Mouse (Mus musculus): ENCODE measurements around the gene Tle2. TPM values are rescaled to one million over a fixed set of nuclear protein-coding genes. Genes with fewer than 3 reads are reported as not detected.

Gene Tle2
- polyA plus RNA-seq, 1 experiment from 2014 or later = 17.9 TPM

Other genes starting within 250 kb of the Tle2 start
- 3.7 and 4.4 TPM in 2 replicates for gene Tbxa2r, start 245.8 kb upstream of the Tle2 start, polyA plus RNA-seq (2016; fragmentation: Nextera tagmentation; extraction: Ambion mirVana)
- not detected in 2 replicates for gene Gipc3, start 231.3 kb upstream of the Tle2 start, polyA plus RNA-seq (2016; fragmentation: Nextera tagmentation; extraction: Ambion mirVana)
- gene Hmg20b, start 224.1 kb upstream of the Tle2 start, polyA plus RNA-seq (2016; fragmentation: Nextera tagmentation; extraction: Ambion mirVana) = 90.8 and 97.9 TPM in 2 replicates
- gene Mfsd12, start 217.1 kb upstream of the Tle2 start, polyA plus RNA-seq (2016; fragmentation: Nextera tagmentation; extraction: Ambion mirVana) = 12.0 and 13.7 TPM in 2 replicates
- 0.34 and 0.92 TPM in 2 replicates for gene 4930404N11Rik, start 208.7 kb upstream of the Tle2 start, polyA plus RNA-seq (2016; fragmentation: Nextera tagmentation; extraction: Ambion mirVana)
- 135 and 139 TPM in 2 replicates for gene Fzr1, start 196.0 kb upstream of the Tle2 start, polyA plus RNA-seq (2016; fragmentation: Nextera tagmentation; extraction: Ambion mirVana)
- gene Dohh, start 190.1 kb upstream of the Tle2 start, polyA plus RNA-seq (2016; fragmentation: Nextera tagmentation; extraction: Ambion mirVana) = 63.5 and 67.2 TPM in 2 replicates
- 4.2 and 5.5 TPM in 2 replicates for gene Gm48551, start 190.1 kb upstream of the Tle2 start, polyA plus RNA-seq (2016; fragmentation: Nextera tagmentation; extraction: Ambion mirVana)
- 0.50 and 2.3 TPM in 2 replicates for gene Gm48552, start 185.6 kb upstream of the Tle2 start, polyA plus RNA-seq (2016; fragmentation: Nextera tagmentation; extraction: Ambion mirVana)
- gene Smim24, start 181.5 kb upstream of the Tle2 start, polyA plus RNA-seq (2016; fragmentation: Nextera tagmentation; extraction: Ambion mirVana) = 2.1 and 2.8 TPM in 2 replicates
- gene Nfic, start 118.9 kb upstream of the Tle2 start, polyA plus RNA-seq (2016; fragmentation: Nextera tagmentation; extraction: Ambion mirVana) = 14.7 and 19.7 TPM in 2 replicates
- 37.1 and 44.4 TPM in 2 replicates for gene Celf5, start 91.9 kb upstream of the Tle2 start, polyA plus RNA-seq (2016; fragmentation: Nextera tagmentation; extraction: Ambion mirVana)
- gene Ncln, start 78.2 kb upstream of the Tle2 start, polyA plus RNA-seq (2016; fragmentation: Nextera tagmentation; extraction: Ambion mirVana) = 66.9 and 68.3 TPM in 2 replicates
- gene S1pr4, start 74.4 kb upstream of the Tle2 start, polyA plus RNA-seq (2016; fragmentation: Nextera tagmentation; extraction: Ambion mirVana) = 0.41 and 0.77 TPM in 2 replicates
- gene Gna15, start 50.3 kb upstream of the Tle2 start, polyA plus RNA-seq (2016; fragmentation: Nextera tagmentation; extraction: Ambion mirVana) = 0.58 and 1.0 TPM in 2 replicates
- gene Gna11, start 29.4 kb upstream of the Tle2 start, polyA plus RNA-seq (2016; fragmentation: Nextera tagmentation; extraction: Ambion mirVana) = 70.9 and 72.6 TPM in 2 replicates
- gene Aes, start 15.1 kb upstream of the Tle2 start, polyA plus RNA-seq (2016; fragmentation: Nextera tagmentation; extraction: Ambion mirVana) = 524 and 532 TPM in 2 replicates
- gene Tle6, start 26.5 kb downstream of the Tle2 start, polyA plus RNA-seq (2016; fragmentation: Nextera tagmentation; extraction: Ambion mirVana) = 2.9 and 5.1 TPM in 2 replicates
- 2.5 and 2.6 TPM in 2 replicates for gene BC025920, start 31.7 kb downstream of the Tle2 start, polyA plus RNA-seq (2016; fragmentation: Nextera tagmentation; extraction: Ambion mirVana)
- 52.8 and 54.1 TPM in 2 replicates for gene Sirt6, start 53.2 kb downstream of the Tle2 start, polyA plus RNA-seq (2016; fragmentation: Nextera tagmentation; extraction: Ambion mirVana)
- 6.3 and 7.4 TPM in 2 replicates for gene Ankrd24, start 54.0 kb downstream of the Tle2 start, polyA plus RNA-seq (2016; fragmentation: Nextera tagmentation; extraction: Ambion mirVana)
- gene Gm10778, start 74.5 kb downstream of the Tle2 start, polyA plus RNA-seq (2016; fragmentation: Nextera tagmentation; extraction: Ambion mirVana) = 4.8 and 5.1 TPM in 2 replicates
- gene Zfp433, start 130.3 kb downstream of the Tle2 start, polyA plus RNA-seq (2016; fragmentation: Nextera tagmentation; extraction: Ambion mirVana) = 18.2 and 21.1 TPM in 2 replicates
- 15.4 and 15.8 TPM in 2 replicates for gene Gm3055, start 196.6 kb downstream of the Tle2 start, polyA plus RNA-seq (2016; fragmentation: Nextera tagmentation; extraction: Ambion mirVana)
- 2.5 and 2.6 TPM in 2 replicates for gene Gm4767, start 237.6 kb downstream of the Tle2 start, polyA plus RNA-seq (2016; fragmentation: Nextera tagmentation; extraction: Ambion mirVana)